Mouse (Mus musculus) heart, adult 18-20 months (tissue): Measurements from ENCODE around the gene H2-T24. TPM values are rescaled to one million over a fixed set of nuclear protein-coding genes. Genes with fewer than 3 reads are reported as not detected.
"Not testable (repeated sequence)": the region's sequence is repeated elsewhere in the genome, so short reads cannot be mapped to it uniquely, and the experiment has no call there.

Experiments used
- DNase-seq, 2 experiments: peaks; one replicate each; pipeline ENCODE4 v3.0.0; 2021 to 2022; ENCODE audit warnings: mixed read lengths in 1 of 2
- total RNA-seq, 2 experiments: library from RNA; stranded (reverse); gene quantifications; 2 replicates each; pipeline ENCODE4 v1.2.3; 2021

The H2-T24 gene
- total RNA-seq, 2 experiments from 2014 or later = 6.5 to 6.7 TPM

DNA sequence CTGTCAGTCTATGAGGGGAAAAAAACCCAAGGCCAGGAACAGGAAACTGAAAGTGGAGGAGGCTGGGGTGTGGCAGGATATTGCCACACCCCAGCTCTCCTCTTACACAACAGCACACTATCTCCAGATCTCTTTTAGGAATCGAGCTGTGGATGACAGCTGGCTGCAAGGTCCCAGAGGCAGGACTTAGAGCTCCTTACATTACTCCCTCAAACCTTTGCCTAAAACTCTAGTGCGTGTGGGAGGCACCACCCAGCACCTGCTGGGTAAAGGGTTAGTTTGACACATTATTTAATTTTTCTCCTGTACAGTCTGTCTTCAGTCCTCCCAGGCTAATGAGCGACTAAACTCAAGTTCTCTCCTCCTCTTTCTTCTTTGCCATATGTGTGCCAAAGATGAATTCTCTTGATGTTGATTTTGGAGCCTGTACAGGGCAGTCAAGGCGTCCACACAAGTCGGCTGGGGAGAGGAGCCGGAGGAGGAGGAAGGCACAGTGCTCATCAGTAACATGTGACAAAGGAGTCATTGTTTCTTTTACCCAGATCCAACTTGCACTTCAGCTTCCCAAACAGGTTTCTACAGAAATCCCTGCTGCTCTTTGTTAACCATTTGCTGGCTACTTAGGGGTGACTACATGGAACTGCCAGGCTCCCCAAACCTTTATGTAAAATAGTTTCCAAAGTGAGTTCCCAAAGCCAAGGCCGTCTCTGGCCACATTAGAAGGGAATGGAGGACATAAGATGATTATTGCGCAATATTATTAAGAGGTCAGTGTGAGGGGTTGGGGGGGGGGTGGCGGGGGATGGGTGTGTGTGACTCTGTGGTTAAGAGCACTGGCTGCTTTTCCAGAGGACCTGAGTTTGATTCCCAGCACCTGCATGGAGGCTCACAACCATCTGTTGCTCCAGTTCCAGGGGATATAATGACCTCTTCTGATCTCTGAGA, 3.6 kb upstream of the H2-T24 start:
- DNase-seq = peak; percentile 62 to 71

- DNase-seq = no peak
These were observed 2.6 kb upstream of the H2-T24 start for GRCm38 (mm10) chr17:36022922-36023321.

- no peak for DNase-seq
These were observed 1.7 kb upstream of the H2-T24 start for GRCm38 (mm10) chr17:36022098-36022497.

- DNase-seq = no peak
These were observed 949 bp upstream of the H2-T24 start for GRCm38 (mm10) chr17:36021309-36021708.

DNA sequence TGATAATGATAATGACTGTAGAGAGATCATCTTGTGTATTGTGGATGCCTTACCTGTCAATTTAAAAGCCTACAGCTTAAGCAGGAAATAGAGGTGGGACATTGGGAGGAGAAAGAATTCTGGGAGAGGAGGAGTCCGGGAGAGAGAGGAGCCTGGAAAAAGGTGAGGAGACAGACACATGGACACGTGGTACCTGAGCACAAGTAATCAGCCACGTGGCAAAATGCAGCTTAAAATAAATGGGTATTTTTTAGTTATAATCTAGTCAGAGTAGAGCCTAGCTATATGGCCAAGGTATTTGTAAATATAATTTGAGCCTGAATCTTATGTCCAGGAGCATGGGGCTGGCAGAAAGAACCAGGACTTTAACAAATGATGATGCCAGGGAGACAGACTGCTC, 841 bp downstream of the H2-T24 start:
- no peak for DNase-seq

GRCm38 (mm10) chr17:36018979-36019378, 1.4 kb downstream of the H2-T24 start:
- peak; percentile 51 to 83 for DNase-seq

GRCm38 (mm10) chr17:36017046-36017445, 3.3 kb downstream of the H2-T24 start:
- no peak for DNase-seq

DNA sequence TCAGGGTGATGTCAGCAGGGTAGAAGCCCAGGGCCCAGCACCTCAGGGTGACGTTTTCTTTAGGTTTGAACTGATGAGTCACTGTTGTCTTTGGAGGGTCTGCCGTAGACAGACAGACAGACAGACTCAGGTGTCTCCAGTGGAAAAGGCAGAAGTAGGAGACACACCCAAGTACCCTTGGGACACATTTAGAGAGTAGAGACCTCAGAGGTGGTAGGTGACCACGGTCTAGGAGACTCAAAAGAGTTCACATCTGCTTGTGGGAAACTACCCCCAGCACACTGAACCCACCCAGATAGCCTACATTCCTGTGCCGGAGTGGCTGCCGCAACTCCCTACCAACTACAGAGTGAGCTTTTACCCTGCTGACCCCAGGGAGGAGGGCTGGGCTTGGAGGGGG, 5.4 kb downstream of the H2-T24 start:
- DNase-seq = no peak

GRCm38 (mm10) chr17:36004409-36004808, 16.0 kb downstream of the H2-T24 start:
- not testable (repeated sequence) for DNase-seq

DNA sequence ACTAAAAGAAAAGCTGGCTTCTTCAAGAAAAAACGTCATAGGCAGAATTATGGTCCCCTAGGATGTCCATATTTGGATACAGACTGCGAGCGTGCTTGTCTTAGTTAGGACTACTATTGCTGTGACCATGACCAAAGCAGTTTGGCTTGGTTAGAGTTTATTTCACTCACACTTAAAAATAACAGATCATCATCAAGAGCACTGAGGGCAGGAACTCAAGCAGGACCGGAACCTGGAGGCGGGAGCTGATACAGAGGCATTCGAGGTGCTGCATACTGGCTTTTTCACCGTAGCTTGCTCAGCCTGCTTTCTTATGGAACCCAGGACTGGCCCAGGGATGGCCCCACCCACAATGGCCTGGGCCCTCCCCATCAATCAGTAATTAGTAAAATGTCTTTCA, 17.0 kb downstream of the H2-T24 start:
- no peak for DNase-seq

DNA sequence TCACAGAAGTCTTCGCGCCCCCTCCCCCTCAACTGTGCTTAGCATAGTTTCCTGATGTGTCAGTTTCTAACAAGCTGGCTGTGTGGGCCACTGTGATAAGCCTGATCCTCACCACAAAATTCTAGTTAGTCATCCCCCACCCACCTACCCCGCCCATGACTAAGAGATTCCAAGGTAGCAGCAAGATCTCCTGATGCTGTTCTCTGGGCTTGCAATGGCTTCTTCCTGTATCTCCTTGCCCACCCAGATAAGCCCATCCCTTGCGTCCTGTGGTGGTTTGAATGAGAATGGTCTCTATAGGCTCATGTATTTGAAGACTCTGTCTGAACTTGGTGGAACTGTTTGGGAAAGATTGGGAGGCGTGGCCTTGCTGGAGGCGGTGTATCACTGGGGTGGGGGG, 18.4 kb downstream of the H2-T24 start:
- no peak for DNase-seq

- peak in 1 of 2 experiments; percentile 29 for DNase-seq
These were observed 19.1 kb downstream of the H2-T24 start for GRCm38 (mm10) chr17:36001121-36001897.

DNA sequence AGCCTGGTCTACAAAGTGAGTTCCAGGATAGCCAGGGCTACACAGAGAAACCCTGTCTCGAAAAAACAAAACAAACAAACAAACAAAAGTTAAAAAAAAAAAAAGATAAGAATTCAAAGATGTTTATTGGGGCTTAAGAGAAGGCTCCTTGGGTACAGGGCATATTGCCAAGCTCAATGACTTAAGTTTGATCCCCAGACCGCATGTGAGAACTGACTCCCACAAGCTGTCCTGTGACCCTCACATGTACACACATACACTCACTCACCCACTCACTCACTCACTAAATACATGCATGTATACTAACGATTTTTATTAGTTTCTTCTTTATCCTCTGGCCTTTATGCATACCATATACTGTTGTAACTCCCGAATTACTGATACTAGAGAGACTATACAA, 20.0 kb downstream of the H2-T24 start:
- DNase-seq = no peak

GRCm38 (mm10) chr17:35999356-35999755, 21.0 kb downstream of the H2-T24 start:
- DNase-seq = peak; percentile 42 to 49

- no peak for DNase-seq
These were observed 21.6 kb downstream of the H2-T24 start for GRCm38 (mm10) chr17:35998545-35999305.

DNA sequence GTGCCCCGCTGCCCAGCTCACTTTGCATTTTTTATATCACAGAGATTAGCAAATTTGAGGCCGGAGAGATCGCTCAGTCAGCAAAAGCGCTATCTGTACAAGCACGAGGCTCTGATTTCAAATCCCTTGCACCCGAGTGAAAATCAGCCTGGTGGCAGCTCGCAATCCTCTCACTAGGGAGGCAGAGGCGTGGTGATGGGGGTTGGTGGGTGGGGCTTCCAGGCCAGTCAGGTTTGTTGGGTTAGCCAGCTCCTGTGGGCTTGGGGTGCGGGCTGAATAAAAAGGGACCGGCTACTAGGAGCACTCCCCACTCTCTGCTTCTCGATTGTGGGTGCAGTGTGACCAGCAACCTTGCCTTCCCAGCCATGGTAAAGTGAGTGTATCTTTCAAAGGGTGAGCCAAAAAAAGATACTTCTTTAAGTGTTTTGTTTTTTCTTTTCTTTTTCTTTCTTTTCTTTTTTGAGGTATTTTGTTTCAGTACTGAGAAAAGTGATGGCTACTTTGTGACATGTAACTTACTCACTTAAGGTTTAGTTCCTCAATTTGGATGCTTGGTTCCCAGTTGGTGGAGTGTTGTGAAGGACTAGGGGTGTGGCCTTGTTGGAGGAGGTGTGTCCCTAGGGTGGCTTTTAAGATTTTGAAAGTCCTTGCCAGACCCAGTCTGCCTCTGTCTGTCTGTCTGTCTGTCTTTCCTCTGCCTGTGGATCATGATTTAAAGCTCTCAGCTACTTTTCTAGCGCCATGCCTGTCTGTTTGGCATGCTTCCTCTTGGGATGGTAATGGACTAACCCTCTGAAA, 22.4 kb downstream of the H2-T24 start:
- peak in 1 of 2 experiments; percentile 53 for DNase-seq

GRCm38 (mm10) chr17:35996949-35997348, 23.4 kb downstream of the H2-T24 start:
- peak; percentile 97 to 99 for DNase-seq

DNA sequence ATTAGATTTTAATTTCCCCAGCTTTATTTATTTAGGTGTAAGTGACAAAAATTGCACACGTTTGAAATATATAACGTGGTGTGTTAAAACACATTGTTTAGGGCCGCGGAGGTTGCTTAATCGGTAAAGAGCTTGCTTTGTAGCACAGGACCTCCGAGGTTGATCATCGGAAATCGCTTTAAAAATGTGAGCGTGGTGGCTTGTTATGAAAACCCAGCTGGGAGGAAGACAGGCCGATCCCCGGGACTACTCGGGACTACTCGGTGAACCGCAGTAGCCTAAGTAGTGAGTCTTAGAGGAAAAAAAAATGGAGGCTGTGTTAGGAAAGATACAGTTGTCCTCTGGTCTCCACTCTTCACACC, 25.5 kb downstream of the H2-T24 start:
- DNase-seq = no peak

GRCm38 (mm10) chr17:35994175-35994878, 26.0 kb downstream of the H2-T24 start:
- peak; percentile 92 for DNase-seq

GRCm38 (mm10) chr17:35993675-35994074, 26.7 kb downstream of the H2-T24 start:
- DNase-seq = peak; percentile 81 to 83

DNA sequence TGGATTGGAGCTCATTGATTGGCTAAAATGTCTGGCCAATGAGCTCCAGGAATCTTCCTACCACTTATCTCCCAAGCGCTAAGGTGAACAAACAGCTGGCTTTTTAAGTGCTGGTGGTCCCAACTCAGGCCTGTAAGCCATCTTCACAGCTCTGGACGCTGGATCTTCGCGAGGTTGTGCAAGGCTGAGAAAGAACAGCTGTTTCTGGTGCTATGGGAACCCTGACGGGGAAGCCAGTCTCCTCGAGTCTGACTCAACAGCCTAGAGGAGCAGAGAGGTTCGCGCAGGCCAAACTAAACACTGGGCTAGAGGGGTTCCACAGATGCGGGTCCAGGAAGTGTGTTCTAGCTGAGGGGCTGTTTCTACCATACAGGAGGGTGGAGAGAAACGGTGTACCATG, 28.6 kb downstream of the H2-T24 start:
- DNase-seq = peak; percentile 50 to 51
